Mouse (Mus musculus): ENCODE measurements around the gene Arhgap9.

- TF ChIP-seq CTCF (IDR thresholded peaks at IDR 0.05; ENCODE audit: low read depth, low read length) = no peak
- no peak for TF ChIP-seq POLR2A (IDR thresholded peaks at IDR 0.05; ENCODE audit: borderline replicate concordance, low read depth, low read length)
Observed at GRCm38 (mm10) chr10:127282620-127283215, 39.0 kb upstream of the Arhgap9 start.

Data from bone marrow macrophage, adult 2 months (primary cell).